Mouse (Mus musculus) ovary, postnatal 14 days (tissue): ENCODE data around the gene Lipm.

ENCODE experiments used
- DNase-seq: peaks from one replicate; pipeline ENCODE4 v3.0.0; 2022; ENCODE audit warnings: low spot score

Lipm gene

DNA sequence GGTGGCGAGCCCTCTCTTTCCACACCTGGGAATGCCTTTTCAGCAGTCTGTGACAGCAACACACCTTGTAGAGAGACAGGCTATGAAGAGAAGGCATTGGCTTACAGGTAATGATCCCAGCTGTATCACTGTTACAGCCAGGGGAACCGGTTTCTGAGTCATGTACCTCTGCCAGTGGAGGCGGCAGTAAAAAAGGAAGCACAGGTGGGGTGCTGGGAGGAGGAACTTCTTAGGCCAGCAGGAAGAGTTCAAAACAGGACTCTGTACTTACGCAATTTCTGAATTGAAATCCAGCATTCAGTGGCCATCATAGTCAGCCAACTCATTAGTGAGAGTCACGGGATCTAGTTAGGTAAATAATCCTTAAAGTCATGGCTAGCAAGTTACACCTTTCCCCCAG is 65.2 kb downstream of the Lipm start, which contains the start of gene Ankrd22:
Gene Ankrd22 (minus strand): TSS at position 163 of the 400 bp plus-strand sequence.
- DNase-seq, result no peak

GRCm38 (mm10) chr19:34166386-34166785 is 65.7 kb downstream of the Lipm start:
- no peak for DNase-seq

DNA sequence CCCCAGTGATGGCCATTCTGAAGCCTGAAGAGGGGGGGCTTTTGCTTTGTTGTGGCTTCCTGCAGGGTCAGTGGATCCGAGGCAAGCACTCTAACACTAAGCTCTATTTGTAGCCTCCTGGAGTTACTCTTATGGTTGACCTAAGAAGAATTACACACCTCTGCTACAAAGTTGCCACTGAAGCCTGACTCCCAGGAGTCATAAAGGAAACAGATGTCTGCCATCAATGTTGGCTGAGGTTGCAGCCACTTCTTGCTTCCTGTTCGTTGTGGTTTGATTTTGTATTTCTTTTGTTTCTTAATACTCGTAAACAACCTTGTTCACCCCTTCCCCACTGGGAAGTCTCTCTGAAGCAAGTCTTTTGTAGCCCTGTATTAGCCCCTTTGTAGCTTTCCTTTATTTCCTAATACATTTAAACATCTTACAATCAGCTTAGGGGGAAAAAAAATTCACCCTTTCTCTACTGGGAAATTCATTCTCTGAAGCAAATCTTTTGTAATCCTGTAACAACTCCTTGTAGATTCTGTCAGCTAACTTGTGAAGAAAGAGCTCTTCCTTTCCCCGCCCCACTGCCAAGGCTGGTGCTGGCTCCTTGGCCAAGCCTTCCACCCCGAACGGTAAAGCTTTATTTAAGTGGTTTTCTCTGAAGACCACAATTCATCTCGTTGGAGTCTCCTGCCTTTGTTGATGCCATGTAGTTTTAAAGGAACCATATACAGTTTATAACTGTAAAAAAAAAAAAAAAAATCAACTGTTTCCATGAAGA is 67.3 kb downstream of the Lipm start:
- no peak for DNase-seq

DNA sequence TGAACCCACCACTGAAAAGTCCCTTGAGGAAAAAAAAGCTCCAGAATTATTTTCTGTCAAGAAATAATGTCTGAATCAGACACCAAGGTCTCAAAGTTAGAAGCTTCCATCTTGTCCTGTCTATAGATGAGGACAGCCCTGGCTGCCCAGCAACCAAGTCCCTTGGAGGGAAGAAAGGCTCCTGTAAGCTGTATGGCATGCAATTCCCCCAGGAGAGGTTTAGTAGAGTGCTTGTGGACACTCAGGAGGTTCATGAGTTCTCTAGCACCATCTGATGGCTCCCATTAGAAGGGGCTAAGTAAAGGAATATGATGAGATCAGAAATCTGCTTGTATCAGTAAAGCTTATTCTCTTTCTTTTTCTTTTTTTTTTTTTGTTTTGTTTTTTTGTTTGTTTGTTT is 68.4 kb downstream of the Lipm start:
- no peak for DNase-seq

DNA sequence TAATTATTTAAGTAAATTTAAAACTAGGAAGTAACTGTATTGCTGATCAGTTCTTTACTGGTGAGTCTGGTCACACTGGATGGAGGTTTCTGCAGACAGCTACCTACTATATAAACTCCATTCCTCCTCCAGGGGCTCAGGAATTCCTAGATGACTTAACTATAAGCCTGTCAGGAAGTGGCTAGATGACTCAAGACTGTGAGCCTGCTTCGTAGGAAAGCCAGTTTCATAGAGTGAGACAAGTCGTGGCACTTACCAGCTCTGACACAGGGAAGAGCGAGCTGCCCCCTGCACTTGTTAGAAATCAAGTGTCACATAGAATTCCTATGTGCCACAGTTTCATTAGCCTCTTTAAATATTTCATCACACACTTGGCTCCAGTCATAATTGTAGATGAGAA is 70.4 kb downstream of the Lipm start:
- DNase-seq, result no peak
